Mouse (Mus musculus) retina, postnatal 7 days (tissue): ENCODE data around the gene Cobll1.
"Not testable (repeated sequence)": the region's sequence is repeated elsewhere in the genome, so short reads cannot be mapped to it uniquely, and the experiment has no call there.

Experiments
- DNase-seq: peaks from one replicate; pipeline ENCODE4 v3.0.0-alpha.2; 2012; ENCODE audit warnings: low read depth, low spot score

The Cobll1 gene

GRCm38 (mm10) chr2:65238964-65239570, at the start of gene Cobll1:
Gene Cobll1, minus strand, starts transcription at chr2:65239403.
- DNase-seq = peak; percentile 6

DNA sequence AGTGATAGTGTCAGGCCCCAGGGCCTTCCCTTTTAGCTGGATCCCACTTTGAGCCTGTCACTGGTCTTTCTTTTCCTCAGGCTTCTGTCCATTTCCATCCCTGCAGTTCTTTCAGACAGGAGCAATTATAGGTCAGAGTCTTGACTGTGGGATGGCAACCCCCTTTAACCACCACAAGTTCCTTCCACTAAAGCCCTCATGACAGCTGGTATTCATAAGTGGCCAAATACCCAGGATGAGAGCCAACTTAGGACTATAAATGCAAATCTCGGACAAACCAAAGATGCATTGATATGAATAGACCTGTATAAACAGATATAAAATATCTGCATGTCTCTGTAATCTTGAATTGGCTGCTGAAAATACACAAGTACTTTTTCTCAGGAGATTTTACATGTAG, 49.5 kb upstream of the Cobll1 start:
- DNase-seq = no peak

- DNase-seq = no peak
Observed at GRCm38 (mm10) chr2:65285380-65285779, 46.2 kb upstream of the Cobll1 start.

- no peak for DNase-seq
Observed at GRCm38 (mm10) chr2:65282979-65283378, 43.8 kb upstream of the Cobll1 start.

DNA sequence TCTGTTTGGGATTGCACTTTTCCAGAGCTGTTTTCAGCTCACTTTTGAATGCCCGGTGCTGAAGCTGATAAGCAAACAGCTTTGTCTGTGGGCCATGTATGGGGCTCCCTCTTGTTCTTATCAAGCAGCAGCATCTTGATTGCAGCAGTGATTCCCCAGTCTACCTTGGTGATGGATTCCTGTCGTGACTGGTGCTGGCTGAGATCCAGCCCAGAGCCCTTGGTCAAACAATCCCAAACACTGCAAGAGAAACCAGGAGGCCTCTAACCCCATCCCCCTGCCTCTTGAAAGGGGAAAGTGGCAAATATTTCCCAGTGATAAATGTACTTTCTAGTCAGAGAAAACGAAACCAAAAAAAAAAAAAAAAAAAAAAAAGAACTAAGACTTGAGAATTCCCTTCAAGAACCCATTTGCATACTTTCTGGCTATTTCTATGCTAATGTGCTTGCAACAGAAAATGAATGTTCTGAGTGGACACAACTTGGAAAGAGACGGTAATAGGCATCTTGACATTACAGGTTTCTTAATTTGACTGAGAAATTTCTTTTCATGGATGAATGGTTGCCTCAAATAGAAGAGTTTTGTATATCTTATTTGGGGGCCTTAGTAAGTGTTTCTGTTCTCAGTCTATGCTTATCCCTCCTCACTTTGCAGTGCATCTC, 40.0 kb upstream of the Cobll1 start:
- DNase-seq = no peak

GRCm38 (mm10) chr2:65275443-65276061, 36.3 kb upstream of the Cobll1 start:
- DNase-seq = no peak

DNA sequence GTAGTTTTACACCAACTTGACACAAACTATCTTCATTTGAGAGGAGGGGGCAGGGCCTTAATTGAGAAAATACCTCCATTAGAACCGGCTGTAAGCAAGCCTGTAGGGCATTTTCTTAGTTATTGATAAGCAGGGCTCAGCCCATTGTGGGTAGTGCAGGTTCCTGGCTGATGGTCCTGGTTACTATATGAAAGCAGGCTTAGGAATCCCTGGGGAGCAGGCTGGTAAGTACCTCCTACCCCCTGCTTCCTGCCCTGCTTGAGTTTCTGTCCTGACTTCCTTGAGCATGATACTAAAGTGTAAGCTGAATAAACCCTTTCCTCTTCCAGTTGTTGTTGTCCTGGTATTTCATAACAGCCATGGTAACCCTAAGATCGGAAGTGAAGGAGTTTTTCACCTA, 34.7 kb upstream of the Cobll1 start:
- no peak for DNase-seq

DNA sequence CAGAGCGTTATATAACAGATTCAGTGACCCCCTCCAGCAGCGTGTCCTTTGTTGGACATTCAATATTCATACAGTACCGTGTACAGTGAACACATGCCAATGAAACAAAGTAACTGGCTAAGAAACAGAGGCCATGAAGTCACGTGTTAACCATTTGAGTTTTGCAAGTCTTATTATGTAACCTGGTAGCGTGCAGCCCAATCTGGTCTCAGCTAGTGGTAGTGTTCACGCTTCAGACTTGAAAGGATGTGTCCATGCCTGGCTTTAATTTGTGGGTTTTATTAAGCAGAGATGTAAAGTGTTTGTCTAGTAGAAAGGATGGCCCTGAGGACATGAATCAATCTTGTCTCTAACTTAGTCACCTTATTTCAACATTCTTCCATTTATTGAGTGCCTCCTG, 29.5 kb upstream of the Cobll1 start:
- DNase-seq = no peak

- no peak for DNase-seq
Observed at GRCm38 (mm10) chr2:65267834-65268233, 28.6 kb upstream of the Cobll1 start.

GRCm38 (mm10) chr2:65266576-65267299, 27.5 kb upstream of the Cobll1 start:
- DNase-seq = no peak

DNA sequence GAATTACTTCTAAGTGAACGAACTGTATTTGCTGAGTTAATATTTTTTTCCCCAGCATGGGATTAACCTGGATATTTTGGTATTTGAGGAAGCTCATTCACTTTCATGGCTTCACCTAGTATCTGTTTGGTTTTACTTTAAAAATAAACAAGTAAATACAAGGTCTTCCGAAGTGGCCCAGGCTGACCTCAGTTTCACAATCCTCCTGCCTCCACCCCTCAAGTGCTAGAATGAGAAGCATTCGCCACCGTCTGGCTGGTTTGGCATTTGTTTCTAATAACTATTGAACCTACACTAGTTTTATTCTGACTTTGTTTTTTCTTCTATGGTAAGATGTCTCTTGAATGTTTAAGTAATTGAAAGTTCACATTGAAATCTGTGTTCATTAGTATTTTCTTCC, 23.0 kb upstream of the Cobll1 start:
- no peak for DNase-seq

DNA sequence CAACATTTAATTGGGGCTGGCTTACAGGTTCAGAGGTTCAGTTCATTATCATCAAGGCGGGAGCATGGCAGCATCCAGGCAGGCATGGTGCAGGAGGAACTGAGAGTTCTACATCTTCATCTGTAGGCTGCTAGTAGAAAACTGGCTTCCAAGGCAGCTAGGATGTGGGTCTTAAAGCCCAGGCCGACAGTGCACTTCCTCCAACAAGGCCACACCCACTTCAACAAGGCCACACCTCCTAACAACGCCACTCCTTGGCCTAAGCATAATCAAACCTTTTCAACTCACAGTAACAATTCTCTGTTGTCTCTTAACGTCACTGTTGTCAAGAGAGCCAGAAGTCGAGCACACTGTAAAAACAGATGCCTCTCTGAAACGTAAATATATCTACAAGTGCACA, 21.6 kb upstream of the Cobll1 start:
- DNase-seq = not testable (repeated sequence)

- no peak for DNase-seq
Observed at GRCm38 (mm10) chr2:65260400-65260799, 21.2 kb upstream of the Cobll1 start.

GRCm38 (mm10) chr2:65257446-65257845, 18.2 kb upstream of the Cobll1 start:
- no peak for DNase-seq

DNA sequence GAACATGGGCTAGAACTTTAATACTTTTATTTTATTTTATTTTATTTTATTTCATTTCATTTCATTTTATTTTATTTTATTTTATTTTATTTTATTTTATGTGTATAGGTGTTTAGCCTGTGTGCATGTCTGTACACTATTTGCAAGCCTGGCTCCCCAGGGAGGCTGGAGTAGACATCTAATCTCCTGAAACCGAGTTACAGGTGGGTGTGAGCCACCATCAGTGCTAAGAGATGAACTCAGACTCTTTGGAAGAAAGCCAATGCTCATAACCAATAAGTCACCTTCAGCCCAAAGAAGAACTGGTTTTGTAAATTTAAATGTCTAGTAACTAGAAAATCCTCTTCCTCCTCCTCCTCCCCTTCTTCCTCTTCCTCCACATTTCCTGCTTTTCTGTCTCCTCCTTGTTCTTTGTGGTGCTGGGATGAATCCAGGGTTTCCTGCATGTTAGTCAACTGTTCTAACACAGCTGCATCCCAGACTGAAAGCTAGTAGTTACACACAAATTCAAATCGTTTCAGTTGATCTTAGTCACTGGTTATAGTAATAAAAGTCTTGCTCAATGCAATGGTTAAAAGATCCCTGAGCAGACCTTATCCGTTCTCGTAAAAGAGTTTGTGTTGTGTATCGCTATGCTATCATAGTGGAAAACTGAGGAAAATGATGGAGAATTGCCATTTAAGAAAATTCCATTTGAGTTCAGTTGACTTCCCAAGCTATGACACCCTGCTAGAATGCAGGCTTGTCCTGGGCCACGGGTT, 17.5 kb upstream of the Cobll1 start:
- no peak for DNase-seq

DNA sequence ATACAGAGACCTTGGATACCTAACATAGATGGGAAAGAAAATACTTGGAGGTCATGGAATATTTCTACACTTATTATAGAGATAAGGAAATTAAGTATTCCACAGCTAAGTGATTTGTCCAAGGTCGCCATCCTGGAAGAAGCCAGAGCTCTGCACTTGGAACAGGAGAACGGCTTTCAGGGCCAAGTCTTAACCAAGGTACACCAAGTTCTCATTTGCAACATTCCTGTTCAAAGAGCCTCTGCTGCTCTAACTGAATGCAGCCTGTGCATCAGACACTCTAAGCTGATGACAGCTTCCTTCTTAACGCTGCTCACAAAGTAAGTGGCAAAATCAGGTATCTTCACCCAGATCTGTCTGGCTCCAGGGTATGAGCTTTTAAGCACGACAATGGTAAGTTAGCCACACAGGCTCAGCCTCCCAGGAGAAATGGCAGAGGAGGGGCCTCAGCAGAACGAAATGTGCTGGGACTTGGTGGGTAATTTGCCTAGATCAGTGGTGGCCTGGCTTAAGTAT, 11.4 kb upstream of the Cobll1 start:
- no peak for DNase-seq

DNA sequence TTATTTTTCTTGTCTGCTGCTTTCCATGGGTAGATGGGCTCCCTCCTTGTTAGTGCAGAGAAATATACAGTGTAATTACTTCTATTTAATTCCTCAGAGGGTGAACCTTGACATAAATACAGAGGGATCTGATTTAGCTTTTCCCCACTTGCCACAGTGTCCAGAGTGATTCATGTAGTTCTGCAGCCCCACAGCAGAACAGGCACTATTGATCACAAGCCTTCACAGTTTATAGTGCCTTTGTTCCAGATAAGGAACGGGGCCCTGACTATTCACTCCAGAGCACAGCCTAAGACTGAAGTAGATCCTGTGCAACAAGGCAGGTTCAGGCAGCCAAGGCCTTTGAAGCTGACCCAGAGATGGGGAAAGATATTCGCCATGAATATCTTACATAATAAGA, 10.4 kb upstream of the Cobll1 start:
- DNase-seq = no peak

- no peak for DNase-seq
Observed at GRCm38 (mm10) chr2:65240173-65240745, 1.1 kb upstream of the Cobll1 start.

GRCm38 (mm10) chr2:65238171-65238963, 836 bp downstream of the Cobll1 start:
- peak; percentile 30 for DNase-seq

- no peak for DNase-seq
Observed at GRCm38 (mm10) chr2:65237610-65238170, 1.5 kb downstream of the Cobll1 start.
